Mouse (Mus musculus) MEL-GATA-1-ER (cell line): ENCODE data around the gene Zmym6.

Experiments used
- DNase-seq: peaks from one replicate; pipeline ENCODE4 v3.0.0-alpha.2; 2012; ENCODE audit warnings: low read depth; ENCODE audit errors: extremely low read depth

Gene Zmym6

DNA sequence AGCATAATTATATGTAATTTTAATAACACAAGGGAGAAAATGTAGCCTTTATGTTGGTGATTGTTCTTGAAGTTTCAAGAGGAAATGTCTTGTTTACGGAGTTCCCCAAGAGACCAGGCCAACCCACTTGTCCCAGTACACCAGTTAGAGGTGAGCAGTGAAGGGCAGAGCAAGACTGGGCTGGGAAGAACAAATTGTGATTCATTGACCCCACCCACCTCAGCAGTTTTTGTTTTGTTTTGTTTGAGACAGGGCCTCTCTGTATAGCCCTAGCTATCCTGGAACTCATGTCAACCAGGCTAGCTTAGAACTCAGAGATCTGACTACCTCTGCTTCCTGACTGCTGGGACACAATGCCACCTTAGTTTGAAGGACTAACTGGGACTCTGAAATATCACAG, 47.1 kb downstream of the Zmym6 start:
- no peak for DNase-seq

DNA sequence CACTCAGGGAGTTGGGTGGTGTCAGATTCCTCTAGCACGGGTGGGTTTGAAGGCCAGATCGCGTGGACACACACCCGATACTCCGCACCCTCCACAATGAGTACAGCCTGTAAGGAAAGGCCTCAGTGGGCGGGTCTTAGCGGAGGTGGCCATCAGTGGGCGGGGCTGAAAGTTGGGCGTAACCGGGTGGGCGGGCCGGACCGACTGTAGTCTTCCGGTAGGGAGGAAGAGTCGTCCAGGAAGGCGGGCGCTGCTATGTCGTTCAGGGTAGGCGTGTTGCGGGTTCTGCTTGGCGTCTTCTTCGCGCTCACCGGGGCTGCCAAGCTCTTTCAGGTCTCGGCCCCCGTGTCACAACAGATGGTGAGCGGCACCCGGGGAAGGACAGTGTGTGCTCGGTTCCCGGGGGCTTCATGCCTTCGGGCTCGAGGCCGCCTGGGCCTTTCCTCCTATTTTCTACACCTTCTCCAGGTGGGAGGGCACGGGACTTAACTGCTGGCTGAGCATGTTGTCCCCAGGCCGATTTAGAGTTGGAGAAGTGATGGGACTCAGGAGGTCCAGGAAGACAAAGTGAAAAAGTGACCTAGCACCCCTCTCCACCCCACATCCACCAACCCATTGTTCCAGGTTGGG, 48.8 kb downstream of the Zmym6 start:
- peak; percentile 41 for DNase-seq

DNA sequence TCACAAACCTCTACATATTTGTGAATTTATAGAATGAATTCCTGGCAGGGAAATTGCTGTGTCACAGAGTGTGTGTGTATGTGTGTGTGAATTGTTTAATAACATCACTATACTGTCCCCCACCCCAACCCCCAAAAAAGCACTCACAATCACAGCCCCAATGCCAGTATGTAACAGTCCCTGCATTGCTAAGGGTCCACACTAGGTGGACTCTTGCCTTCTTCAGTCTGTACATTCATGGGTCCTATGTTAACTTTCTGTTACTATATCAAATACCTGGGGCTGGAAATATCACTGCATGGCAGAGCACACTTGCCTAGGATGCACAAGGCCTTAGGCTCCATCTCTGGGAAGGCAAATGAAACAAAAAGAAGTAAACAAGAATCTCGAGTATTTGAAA, 57.5 kb downstream of the Zmym6 start:
- no peak for DNase-seq

DNA sequence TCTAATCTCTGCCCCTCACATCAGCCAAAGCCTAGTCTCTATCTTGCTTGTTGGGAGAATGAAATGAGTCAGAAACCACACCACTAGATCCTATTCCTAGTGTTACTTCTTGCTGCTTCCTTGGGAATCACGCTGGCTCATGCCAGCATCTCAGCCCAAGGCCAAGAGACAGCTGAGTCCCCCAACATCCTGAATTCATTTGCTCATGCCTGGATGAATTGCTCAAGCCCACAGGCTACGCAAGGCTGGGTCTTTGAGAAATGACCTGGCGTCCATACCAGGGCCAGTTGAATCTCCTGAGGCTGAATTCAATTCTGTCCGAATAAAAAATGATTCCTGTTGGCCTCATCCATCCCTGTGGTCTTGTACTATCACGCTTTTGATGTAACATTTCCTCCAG, 60.4 kb downstream of the Zmym6 start:
- DNase-seq: no peak

DNA sequence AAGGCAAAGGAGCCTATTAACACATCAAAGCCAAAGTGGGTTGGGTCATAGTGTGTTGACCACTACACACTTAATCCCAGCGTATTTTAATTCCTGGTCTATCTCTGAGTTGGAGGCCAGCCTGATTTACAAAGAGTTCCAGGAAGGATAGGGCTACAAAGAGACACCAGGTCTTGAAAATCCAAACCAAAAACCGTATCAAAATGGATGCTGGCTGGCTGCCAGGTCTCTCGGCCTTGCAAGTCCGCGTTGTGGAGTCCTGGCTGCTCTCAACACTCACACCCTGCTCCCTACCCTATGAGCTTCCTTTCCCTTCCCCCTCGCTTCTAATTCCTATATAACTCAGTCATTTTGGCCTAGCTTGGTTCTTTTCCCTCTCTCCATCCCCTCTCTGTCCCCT, 61.3 kb downstream of the Zmym6 start:
- no peak for DNase-seq

DNA sequence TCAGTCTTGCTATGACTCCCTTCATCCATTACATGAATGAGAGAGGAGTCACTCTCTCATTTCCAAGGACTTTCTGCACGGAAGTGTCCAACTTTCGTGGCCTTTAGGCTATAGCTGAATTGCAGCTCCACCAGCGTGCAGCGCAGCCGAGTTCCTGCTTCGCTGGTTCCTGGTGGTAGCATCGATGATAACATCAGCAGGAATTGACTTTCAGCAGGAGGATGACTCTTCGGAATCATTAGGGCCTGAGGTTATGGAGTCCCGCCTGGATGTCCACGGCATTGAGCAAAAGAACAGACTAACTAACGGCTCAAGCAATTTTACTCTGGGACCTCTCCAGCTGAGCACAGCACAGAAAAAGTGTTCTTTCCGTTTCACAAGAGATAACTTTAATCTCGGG, 72.8 kb downstream of the Zmym6 start:
- no peak for DNase-seq

DNA sequence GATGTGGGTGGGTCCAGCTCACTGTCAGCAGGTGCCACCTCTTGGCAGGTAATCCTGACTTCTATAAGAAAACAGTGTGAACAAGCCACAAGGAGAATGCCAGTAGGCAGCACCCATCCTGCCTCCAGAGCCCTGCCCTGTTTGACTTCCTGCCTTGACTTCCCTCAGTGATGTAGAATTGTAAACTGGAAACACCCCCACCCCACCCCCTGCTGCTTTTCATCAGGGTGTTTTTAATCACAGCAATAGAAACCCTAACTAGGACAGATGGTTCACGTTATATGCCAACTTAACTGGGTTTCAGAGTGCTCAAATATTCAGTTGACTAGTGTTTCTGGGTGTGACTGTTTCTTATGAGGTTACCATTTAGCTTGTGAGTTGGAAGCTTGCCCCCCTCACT, 76.2 kb downstream of the Zmym6 start:
- DNase-seq: no peak

DNA sequence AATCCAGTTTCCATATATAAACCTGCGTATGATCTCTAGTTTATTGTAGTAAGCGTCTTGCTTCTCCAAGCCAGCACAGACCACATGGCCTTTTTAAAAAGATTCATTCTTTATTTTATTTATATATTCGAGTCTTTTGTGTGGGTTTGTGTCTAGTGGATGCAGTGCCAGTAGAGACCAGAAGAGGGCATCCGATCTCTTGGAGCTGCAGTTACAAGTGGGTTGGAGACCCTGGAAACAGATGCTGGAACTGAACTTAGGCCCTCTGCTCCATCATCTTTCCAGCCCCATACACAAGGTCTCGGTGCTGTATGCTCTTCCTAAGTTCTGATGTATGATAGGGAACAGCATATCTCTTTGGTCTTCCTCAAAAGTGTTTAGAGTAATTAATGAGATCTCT, 78.6 kb downstream of the Zmym6 start:
- DNase-seq: peak; percentile 8

DNA sequence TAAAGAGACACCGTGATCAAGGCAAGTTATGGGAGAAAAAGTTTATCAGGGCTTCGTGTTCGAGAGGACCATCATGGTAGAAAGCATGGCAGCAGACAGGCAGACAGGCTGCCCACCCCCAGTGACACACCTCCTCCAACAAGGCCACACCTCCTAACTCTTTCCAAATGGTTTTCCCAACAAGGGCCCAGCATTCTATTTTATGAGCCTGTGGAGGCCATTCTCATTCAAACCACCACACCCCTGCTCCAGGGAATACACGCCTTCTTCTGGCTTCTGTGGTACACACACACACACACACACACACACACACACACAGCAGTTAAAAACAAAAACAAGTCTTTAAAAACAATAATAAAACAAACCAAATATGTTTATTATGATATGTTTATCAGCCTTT, 80.6 kb downstream of the Zmym6 start:
- DNase-seq: no peak

DNA sequence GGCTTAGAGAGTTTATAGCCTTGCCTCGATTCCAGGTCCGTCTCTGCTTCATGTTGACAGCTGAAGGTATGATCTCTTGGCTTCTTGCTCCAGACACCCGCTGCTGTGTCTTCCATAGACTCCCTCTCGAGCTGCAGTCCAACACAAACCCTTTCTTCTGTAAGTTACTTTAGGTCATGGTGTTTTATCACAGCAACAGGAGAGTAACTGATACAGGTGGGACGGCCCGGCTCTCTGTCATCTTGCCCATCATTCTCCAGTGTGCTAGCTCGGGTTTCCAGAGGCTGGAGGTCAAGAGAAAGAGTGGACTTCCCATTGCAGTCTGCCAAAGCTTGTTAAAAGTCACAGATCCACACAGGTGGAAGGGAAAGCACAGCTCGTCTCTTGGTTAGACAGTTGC, 86.7 kb downstream of the Zmym6 start:
- no peak for DNase-seq

DNA sequence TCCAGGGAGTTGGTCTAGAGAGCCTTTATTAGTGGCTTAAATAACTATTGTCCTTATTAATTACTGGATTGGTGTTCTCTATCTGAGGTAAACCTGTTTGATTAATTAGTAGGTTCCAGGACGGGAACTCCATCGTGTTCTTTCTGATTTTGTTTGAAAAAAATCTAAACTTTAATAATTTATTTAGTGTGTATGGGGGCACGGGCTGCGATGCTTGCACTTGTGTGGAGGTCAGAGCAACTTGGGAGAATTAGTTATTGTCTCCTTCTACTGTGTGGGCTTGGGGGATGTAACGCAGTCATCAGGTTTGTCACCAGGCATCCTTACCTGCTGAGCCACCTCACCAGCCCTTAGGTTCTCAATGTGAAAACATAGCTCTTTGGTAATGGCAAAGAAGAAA, 89.9 kb downstream of the Zmym6 start:
- no peak for DNase-seq

DNA sequence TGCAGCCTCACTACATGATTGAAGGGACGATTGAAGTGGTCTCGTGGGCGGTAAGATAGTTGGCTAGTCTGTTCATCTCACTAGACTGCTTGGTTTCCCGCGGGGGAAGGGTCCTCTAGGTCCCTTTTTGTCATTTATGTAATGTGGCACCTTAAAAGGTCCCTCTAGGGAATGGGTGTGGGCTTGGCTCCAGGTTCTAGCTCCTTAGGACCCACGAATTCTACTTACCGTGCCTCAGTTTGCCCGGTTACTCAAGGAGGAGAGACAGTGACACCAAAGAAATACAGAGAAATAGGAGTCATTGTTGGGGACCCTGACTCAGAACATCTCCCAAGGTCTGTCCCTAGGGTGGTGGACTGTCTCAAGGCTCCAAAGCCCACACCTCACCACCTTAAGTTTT, 90.5 kb downstream of the Zmym6 start:
- no peak for DNase-seq

DNA sequence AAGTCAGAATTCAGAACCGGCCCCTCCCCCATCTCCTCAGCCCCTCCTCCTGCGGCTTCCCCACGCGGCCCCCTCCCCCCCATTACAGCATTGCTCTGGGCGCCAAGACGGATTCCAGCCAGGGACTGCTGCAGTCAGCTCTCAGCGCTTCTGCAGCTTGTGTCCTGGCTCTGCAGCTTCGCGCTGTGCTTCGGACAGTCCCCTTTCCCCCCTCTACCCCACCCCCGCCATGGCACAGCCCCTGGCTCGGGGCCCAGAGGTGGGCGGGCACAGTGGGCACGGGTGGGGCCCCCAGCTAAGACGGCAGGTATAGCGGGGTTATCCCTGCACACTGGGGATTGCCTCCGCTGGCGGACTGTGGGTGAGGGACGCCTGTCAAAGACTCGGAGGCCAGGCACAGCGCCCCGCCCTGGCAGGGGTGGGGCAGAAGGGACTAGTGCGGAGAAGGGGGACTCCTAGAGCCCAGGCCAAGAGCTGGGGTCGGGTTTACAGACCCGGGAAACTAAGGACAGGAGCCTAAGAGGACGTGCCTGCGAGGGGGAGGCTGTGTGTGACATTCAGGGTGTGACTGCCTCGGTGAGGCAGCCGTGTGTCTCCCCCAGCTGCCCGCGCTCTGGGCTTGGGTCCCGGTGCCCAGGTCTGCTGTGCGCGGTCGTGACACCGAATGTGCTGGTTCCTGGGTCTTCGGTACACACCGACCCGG, 91.2 kb downstream of the Zmym6 start:
- DNase-seq: no peak

DNA sequence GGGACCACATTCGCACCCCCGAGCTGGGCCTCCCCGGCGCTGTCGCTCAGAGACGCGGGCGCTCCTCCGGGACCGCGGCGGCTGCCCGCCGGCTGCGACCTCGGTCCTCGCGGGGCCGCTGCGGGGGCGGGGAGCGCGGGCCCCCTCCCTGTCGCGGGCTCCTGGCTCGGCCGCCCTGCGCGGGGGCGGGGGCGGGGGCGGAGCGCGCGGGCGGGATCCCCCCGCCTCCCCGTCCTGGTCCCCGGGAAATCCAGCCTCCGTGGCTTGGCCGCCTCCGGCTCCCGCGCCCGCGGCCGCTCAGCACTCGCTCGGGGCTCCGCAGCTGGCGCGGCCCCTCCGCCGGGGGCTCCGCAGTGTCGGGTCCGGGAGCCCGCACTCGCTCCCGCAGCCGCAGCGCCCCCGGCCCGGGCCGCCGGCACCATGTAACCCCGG, 91.7 kb downstream of the Zmym6 start, which contains the start of gene Dlgap3:
Gene Dlgap3 (plus strand): TSS at position 291 of the 432 bp plus-strand sequence.
- no peak for DNase-seq

DNA sequence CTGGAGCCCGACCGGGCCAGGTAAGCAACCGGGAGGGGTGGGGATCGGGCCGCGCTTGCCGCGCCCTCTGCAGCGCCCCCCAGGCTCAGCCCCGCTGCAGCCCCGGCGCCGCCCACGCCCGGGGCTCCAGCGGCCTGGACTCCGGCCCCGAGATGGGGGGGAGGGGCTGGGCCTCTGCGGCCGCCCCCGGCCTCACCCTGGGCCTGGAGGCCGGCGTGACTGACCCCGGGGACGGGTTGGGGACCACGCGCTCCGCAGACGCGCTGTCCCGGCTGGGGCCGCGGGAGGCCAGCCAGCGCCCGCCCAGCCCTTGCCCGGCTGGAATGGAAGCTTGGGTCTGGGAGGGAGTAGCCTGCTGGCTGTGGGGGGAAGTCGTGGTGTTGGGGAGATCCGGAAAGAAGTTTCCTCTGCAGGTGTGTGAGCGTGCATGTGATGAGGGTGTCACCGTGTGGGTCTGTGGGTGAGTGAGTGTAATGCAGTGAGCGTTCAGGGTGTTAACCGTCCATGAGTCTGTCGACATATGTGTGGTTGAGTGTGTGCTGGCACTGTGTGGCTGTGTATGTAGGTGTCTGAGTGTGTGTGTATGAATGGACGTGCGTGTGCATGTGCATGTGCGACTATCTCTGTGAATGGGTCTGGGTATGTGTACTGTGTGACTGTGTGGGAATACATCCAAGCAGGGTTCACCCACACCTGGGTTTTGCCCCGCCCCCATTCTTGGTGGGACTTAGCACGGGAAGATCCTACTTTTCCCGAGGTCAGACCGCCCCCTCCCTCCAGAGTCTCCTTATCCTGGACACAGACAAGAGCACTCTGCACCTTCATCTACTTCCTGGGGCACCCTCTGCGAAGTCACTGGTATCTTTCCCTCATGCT, 92.4 kb downstream of the Zmym6 start:
- DNase-seq: no peak

DNA sequence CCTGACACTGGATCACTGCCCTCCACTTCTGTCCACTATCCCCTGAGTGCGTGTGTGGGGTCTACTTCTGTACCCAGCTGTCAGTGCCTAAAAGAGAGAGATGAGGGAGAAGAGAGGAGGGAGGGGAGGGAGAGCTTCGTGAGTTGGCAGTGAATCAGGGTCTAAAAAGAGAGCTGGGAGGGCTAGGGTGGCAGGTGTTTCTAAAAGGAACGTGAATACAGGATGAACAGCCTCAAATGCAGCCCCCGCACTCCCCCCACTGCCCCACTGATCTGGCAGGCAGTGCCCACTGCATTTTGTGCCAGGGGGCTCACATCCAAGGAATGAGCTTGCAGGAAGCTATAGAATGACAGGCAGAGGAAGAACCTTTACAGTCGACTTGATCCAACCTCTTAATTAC, 93.7 kb downstream of the Zmym6 start:
- no peak for DNase-seq

DNA sequence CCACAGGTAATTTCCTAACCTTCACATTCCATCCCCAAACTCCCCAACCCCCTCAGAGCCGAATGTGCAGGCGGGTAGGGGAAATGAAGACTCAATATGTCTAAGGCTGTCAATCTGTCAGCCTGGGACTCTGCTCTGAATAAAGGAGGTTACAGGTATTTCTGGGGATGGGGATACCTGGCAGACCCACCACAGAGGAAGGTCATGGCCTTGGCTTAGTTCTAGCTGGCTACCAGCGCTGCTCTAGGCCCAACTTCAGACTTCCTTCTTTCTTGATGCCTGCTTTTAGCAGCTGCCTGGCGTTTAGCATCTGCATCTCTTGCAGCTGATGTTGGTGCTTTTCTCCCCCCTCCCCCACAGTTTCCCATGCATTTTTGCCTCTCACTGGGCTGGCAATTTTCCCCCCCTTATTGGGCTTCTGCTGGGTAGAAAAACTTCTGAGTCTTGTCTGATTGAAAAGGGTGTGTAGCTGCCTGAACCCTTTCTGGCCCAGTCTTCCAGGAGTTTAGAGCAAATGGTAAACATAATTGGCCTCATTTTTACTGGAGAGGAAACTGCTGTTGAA, 94.2 kb downstream of the Zmym6 start:
- no peak for DNase-seq

DNA sequence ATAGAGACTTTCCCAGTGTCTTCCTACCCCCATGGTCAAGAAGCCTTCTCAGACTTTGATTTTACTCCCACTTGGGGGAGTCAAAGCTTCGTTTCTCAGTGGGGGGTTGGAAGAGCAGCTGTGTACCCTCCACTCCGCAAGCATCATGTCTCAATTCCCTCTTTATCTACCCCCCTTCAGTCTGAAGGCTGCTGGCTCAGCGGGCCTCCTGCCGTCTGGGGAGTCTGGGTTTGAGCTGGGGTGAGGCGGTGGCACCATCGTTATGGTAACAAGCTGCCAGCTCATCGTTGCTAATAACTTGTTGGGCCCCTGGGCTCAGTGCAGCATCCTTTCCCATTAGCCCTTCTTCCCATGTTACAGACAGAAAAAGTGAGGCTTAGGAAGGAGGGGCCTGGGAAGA, 94.9 kb downstream of the Zmym6 start:
- DNase-seq: no peak

DNA sequence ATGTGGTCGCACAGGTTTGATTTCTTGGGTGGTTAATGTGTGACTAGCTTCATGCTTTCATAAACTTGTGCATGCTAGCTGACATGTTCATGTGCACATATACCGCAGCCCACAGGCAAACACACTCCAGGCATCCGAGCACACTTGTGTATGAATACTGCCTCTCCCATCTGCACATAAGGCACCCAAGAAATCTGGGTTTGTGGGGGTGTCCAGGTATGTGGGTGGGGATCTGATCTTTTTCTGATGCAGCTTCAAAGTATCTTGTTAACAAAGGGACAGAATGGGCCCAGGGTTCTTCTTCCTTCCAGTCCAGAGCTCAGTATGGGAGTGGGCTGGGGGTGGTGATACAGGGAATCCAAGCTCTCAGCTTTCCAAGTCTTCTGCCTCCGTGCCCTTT, 95.4 kb downstream of the Zmym6 start:
- no peak for DNase-seq

DNA sequence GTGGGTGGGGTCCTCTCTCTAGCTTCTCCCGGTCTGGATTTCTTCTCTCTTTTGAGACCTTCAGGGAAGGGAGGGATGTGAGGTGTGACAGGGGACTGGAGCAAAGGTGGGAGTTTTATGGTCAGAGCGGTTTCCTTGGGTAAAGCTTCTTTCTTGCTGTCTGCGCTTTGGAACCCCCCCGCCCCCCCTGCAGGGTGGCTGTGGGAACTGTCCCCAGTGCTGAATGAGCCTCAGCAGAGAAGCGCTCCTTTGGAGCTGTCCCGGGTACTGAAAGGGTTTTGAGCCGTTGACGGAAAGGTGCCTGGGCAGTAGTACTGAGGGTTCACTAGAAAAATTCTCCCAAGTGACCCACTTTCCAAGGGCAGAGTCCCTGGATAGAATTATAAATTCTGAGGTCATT, 96.3 kb downstream of the Zmym6 start:
- DNase-seq: no peak
